Mouse (Mus musculus): ENCODE data around the gene Ccdc170.
"Not testable (repeated sequence)": the region's sequence is repeated elsewhere in the genome, so short reads cannot be mapped to it uniquely, and the experiment has no call there.

The Ccdc170 gene

DNA sequence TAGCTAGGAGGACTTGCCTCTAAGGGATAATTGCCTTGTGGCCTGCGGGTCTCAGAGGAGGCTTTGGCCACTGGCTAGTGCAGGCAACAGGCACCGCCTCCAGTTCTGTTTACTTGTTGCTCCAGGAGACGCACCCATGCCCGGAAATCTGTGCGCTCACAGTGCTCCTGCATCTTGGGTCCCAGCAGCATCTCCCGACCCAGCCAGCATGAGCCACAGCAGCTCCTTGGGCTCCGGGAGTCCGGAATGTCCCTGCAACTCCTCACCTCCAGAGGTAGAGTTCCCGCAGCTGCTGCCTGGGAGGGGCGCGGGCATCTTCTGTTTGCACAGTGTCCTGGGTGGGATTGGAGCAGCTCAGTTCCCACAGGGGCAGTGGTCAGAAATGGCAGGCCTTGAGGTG is at the start of gene Ccdc170:
Gene Ccdc170 (plus strand): TSS at position 148 of the 400 bp plus-strand sequence.
- peak; percentile 88 for DNase-seq (ENCODE audit: low read depth, low spot score)

DNA sequence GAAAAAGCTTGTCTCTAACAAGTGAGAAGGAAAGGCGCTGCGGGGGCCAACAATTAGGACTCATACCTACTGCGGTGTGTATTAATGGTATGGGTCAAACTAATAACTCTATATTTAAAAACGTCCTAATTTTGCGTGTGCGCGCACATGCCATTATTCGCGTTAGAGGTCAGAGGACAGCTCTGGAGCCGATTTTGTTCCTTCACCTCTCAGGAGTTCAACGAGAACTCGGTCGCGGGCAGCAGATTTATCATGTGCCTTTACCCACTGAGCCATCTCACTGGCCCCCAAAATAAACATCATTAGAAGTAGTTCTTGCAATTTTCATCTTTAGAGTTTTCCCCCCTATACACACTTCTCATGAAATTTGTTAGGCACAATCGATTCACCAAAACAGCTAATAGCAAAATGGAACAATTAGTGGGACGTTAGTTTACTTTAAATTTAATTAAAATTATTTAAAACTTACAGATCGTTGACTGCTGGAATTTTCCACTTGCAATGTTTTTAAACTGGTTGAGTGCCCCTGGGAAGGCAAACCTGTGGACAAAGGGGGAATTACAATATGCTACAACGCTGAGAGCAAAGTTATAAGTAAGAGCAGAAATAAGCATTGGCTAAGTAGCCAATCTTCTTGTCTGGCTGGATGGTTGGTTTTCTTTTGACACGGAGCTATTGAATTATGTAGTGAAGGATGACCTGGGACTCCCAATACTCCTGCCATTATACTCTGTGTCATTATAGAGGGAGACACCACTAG is 49.1 kb upstream of the Ccdc170 start:
- DNase-seq (ENCODE audit: low read depth, low spot score), result peak; percentile 39

DNA sequence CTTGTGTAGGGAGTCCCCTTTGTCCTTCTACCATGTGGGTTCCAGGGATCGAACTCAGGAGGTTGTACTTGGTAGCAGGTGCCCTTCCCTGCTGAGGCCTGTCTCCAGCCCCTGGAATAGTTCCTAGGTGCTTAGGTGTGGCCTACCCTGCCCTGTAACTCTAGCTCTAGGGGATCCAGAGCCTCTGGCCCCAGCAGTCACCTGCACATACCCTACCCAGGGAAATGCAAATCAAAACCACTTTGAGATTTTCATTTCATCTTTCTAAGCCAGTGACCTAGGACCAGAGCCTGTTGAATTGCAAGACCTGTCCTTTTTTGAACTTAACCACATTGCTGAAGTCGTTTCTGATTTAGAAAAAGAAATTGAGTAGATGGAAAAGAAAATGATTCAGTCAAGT is 48.4 kb upstream of the Ccdc170 start:
- not testable (repeated sequence) for DNase-seq (ENCODE audit: low read depth, low spot score)

DNA sequence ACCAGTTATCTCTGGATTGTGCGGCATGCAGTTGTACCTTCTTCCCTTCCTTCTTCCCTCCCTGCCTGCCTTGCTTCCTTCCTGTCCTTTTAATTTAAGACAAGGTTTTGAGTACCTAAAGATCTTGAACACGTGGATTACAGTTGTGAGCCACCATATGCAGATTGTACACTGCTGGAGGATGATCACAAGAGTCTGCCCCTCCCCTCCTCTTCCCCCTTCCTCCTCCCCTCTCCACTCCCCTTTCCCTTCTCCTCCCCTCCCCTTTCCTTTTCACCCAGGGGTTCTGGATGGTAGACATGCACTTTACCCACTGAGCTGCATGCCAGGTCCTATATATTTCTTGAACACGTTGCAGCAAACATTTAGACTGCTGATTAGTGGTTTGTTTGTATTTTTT is 46.9 kb upstream of the Ccdc170 start:
- peak; percentile 70 for DNase-seq (ENCODE audit: low read depth, low spot score)

DNA sequence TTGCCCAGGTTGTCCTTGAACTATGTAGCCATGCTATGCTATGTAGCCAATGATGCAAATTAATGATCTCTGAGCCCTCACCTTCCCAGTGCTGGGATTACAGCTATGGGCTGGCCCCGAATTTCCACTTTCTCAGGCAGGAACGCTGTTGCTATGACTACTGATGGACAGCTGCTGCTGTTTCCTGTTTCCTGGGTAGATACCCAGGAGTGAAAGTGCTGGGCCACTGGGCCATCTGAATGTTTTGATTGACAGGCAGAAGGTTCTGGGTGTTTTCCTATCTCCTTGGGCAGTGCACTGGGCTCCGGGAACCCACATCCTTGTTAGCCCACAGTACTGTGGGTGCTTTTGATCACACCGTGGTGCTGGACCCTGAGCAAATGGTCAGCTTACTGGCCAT is 25.9 kb upstream of the Ccdc170 start:
- DNase-seq (ENCODE audit: low read depth, low spot score), result no peak

DNA sequence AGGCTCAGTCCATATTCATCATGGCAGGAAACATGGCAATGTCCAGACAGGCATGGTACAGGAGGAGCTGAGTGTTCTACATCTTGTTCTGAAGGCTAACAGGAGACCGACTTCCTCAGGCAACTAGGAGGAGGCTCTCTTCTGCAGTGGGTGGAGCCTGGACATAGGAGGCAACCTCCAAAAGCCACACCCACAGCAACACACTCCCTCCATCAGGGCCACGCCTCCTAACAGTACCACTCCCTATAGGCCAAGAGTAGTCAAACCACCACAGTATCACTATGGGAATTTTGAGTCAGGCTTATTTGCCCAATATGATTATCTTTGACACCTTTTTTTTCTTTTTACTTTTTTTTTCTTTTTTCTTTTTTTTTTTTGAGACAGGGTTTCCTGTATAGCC is 22.1 kb upstream of the Ccdc170 start:
- DNase-seq (ENCODE audit: low read depth, low spot score), result peak; percentile 83

DNA sequence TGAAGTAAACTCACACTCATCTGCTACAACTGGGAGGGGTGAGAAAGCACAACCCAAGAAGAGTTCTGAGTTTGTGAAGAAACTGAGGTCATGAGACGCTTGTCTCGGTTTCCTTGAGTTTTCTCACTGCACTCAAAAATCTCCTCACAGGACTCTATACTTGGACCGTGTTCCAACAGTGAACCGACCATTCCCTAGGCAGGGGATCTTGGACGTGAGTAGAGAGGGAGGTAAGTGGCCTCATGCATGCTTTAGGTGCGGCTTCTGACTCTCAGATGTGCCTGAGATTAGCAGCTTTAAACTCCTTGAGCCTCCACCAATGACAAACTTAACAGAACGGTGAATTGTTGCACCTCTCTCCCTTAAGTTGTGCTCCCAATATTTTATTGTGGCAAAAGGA is 16.5 kb upstream of the Ccdc170 start:
- DNase-seq (ENCODE audit: low read depth, low spot score), result no peak

DNA sequence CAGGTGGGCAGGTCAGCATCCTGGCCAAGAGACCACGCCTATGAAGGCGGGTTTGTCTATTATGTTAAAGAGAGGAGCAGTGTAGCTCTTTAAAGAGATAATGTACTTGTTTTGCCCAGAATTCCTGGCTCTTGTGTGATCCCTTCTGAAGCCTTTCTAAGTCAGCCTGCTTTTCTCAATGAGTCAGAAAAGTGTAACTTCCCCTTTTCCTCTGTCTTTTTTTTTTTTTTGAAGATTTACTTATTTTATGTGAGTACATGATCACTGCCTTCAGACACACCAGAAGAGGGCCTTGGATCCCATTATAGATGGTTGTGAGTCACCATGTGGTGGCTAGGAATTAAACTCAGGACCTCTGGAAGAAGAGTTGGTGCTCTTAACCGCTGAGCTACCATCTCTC is 12.9 kb upstream of the Ccdc170 start:
- DNase-seq (ENCODE audit: low read depth, low spot score), result peak; percentile 56

DNA sequence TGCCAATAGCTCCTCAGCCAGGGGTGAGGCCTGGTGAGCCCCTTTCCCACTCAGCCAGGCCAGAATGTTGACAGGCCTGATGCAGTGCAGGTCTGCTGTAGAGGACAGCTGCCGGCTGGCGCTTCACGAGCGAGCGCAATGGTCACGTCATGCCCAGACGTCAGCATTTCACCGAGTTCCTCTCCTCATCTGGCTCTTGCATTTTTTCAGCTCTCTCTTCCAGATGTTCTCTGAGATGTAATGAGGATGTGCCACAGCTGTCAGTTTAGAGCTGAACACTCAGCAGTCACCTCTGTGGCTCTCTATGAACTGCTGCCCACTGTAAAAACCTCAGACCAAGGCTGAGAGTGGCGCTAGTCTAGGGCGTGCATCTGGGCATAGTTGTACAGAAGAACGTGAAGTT is 8.7 kb upstream of the Ccdc170 start:
- DNase-seq (ENCODE audit: low read depth, low spot score), result no peak

DNA sequence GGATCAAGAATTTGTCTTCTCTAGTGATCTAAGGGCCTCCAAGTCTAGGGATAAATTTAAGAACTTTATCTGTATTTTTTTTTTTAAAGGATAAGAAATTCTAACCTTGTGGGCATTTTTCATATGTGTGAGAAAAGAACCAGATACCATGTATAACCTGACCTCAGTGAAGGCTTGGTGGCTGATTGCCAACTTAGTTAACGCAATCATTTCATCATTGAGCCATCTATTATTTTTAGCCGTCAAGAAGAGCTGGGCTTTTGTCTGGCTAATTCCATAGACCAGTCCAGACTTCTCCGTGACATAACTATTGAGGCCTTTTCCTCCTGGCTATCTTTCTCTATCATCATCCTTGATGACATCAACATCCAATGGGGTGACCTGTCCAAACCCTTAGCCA is 6.9 kb upstream of the Ccdc170 start:
- DNase-seq (ENCODE audit: low read depth, low spot score), result no peak

DNA sequence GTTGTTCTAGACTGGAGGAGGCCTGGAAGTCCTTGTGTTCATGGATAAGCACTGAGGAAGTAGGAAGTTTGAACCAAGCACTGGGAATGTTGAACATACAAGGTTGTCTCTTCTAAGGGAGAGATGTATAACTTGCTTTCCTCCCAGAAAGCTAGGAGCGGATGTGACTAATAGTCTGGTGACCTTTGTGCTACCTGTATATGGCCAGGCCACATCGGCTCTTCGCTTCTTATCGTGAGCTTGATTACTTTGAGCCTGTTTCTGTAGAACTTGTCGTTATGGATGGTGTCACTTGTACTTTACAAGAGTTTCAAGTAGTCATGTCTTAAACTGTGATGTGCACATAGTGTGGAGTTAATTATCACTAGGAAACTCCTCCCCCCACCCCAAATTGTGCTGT is 5.7 kb upstream of the Ccdc170 start:
- DNase-seq (ENCODE audit: low read depth, low spot score), result no peak

DNA sequence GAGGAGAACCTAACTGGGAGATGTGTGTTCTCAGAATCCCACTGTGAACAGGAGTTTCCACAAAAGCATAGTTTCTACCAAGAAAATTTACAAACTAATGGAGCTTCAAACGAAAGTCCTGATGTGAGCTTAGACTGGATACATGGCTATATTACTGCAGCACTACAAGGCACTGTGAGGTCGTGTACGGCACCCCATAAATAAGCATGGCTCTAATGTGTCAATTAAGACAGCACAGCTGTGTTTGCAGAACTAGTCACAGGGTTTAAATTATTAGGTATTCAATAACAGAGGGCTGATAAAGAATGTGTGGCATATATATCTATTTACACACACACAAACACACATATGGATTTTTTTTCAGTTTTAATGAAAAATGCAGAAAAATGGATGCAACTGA is 1.4 kb upstream of the Ccdc170 start:
- no peak for DNase-seq (ENCODE audit: low read depth, low spot score)

DNA sequence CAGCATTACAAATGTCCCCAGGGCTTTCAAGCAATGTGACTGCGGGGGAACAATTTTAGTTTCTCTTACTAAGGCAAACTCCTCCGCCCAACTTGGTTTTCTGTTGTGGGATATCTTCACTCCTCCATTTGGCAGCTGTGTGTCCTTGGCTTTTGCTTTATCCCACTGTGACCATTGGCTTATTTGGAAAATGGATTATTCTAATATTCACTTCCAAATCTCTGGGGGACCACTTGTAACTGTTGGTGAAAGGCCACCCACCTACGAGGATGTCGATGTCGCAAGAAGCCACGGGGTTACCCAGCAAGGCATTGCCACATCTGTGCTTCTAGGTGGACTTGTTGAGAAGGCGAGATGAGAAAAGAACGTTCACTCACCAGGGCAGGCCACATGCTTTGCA is 607 bp upstream of the Ccdc170 start:
- DNase-seq (ENCODE audit: low read depth, low spot score), result no peak

DNA sequence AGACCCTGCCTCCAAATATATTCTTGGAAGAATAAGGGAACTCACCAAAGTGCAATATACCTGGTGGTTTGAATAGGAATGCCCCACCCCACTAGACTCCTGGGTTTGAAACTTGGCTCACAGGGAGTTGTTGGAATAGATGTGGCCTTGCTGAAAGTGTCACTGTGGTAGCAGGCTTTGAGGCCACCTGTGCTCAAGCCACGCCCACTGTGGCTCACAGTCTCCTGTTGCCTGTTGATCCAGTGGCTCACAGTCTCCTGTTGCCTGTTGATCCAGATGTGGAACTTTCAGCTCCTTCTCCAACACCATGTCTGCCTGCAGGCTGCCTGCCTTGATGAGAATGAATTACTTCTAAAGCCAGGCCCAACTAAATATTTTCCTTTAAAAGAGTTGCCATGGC is 1.5 kb downstream of the Ccdc170 start:
- DNase-seq (ENCODE audit: low read depth, low spot score), result peak; percentile 64

DNA sequence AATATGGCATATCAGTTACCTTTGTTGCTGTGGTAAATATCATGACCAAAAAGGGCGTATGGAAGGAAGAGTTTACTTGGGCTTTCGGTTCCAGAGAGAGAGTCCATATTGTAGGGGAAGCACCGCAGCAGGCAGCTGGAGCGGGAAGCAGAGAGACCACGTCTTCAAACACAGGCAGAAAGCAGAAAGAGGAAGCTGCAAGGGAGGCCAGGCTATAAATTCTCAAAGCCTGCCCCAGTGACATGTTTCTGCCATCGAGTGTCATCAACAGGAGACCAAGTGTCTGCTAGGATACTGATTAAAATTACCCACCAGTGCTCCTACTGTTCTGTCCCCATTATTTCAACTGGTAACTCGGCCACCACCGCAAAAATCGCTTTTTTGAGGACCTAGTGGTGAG is 2.7 kb downstream of the Ccdc170 start:
- DNase-seq (ENCODE audit: low read depth, low spot score), result no peak

DNA sequence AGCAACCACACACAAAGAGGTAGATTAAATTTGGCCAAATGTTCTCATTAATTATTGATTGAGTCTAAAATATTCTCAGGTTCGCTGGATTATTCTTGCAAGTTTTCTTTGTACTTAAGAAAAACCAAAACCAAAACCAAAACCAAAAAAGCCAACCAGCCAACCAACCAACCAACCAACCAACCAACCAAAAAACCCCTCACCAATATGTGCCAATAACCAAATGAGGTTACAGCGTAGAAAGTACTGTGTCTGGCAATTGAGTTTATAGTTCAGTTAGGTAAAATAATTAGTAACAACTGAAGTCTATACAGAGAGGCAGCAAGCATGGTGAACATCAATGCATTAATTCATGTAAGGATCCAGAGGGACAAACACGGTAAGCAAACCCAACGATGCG is 7.6 kb downstream of the Ccdc170 start:
- DNase-seq (ENCODE audit: low read depth, low spot score), result no peak

DNA sequence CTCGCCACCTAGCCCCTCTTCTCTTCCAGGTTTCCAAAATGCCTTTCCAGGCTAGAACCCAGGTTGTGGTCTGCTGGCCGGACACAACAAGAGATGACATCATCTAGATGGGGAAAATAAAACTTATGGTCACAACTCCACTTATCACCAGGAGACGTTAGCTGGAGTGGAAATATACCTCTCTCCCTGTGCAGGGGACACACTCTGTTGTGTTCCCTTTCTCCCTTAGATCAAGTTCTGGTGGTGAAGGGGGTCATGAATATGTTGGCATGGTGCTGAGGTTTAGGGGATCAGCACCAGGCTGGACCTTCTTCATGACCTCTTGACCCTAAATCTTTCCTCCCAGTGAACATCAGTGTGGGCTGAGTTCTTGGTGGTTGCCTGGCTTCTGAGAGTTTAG is 9.0 kb downstream of the Ccdc170 start:
- DNase-seq (ENCODE audit: low read depth, low spot score), result no peak

DNA sequence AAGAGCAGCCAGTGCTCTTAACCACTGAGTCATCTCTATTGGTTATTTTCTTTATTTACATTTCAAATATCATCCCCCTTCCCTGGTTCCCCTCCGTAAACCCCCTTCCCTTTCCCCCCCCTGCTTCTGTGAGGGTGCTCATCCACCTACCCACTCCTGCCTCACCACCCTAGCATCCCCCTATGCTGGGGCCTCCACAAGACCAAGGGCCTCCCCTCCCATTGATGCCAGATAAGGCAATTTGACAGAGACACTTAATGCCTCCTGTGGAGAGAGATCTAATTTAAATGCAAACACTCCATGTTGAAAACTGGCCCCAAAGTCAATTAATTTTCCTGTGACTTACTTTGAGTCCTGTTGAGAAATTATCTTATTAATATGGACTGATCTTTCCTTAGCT is 9.7 kb downstream of the Ccdc170 start:
- DNase-seq (ENCODE audit: low read depth, low spot score), result no peak

DNA sequence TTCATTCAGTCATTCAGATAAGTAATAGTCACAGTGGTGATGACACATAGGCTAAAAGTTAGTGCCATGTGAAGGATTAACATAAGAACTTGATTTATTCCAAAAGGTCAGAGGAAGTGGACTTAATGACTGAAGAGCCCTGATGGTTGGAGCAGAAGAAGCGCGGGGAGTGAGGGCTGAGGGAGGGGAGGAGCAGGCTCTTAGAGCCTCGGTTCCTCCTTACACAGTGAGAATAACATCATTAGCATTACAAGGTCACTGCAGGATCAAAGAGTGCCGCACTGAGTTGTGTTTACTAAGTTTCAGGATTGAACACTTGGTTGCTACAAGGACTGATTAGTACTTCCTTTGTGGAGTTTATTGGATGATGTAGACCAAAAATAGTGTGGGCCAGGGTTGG is 10.6 kb downstream of the Ccdc170 start:
- DNase-seq (ENCODE audit: low read depth, low spot score), result peak; percentile 89

DNA sequence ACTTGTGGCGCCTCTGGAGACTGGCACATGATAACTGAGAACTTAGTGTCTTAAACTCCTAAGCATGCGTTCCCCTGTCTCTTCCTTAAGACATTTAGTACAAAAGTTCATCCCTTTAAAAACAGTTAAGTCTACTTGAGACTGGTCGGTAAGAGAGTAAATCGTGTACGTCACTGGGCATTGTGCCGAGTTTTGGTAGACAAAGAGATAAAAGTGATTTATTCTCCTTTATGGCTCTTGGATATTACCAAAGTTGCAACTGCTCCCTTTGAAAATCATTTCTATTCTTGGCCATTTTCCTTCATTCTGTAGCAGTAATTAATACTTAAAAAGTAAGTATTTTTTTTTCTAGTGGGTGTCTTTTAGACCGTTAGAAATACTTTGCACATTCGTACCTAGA is 20.9 kb downstream of the Ccdc170 start:
- no peak for DNase-seq (ENCODE audit: low read depth, low spot score)

DNA sequence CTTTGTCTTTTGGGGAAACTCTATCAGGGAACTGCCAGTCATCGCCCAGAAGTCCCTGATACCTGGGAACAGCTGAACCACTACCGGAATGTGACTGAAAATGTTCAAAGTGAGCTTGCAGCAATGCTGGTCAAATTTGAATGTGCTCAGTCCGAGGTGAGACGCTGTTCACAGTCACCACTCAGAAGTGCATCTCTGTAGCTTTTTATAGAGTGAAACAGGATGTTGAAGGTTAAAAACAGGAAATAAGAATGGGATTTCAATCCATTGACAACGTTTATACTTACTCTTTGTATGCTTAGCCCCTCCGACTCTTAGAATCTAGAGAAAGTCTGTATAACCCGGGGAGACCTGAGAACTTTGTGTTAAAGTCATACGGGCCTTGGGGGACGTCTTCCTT is 30.4 kb downstream of the Ccdc170 start:
- DNase-seq (ENCODE audit: low read depth, low spot score), result no peak

DNA sequence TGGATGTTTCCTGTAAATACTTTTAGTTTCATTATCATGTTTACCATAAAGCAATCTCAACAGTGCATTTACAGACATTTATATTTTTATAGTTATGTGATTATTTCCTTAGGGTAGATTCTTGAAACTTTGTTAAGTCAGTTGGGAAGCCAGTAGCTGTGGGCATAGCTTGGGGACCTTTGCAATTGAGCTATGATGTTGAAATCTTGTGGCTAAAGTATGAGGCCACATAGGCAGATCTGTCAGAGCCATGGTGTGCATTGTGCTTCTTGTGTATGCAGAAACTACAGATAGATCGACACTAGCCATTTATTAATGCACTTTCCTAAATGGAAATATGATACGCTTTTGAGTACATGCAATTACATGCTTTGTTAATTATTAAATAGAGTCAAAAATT is 35.3 kb downstream of the Ccdc170 start:
- no peak for DNase-seq (ENCODE audit: low read depth, low spot score)

DNA sequence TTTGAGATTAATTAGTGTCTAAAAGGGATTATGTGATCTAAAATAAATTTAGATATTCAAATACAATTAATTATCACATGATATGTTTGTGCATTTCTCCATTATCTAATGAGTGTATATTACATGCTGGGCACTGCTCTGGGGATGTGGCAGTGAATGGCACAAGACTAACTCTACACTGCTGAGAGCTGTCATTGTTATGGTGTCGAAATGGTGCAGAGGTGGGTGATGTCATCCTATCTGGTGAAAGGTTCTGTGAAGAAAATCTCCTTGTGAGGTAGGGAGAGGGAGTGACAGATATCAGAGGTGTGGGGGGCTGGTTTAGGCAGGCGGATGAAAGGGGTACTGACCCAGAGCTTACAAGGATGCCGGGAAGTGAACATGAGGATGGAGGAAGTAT is 37.3 kb downstream of the Ccdc170 start:
- no peak for DNase-seq (ENCODE audit: low read depth, low spot score)

Measured in ZHBTc4 (cell line).